Mouse (Mus musculus) stomach, postnatal 0 days (tissue): ENCODE data around the gene Lnx1.

Experiments used
- CTCF ChIP-seq: IDR thresholded peaks from 2 replicates; pipeline ENCODE4 v1.5.1; 2016; ENCODE audit warnings: antibody characterized with exemption, low read depth, mild to moderate bottlenecking, moderate library complexity
- EP300 ChIP-seq: optimal IDR thresholded peaks from 2 replicates; pipeline ENCODE3; 2016; ENCODE audit warnings: antibody characterized with exemption

GRCm38 (mm10) chr5:74662618-74663017 is 40.1 kb downstream of the Lnx1 start:
- TF ChIP-seq CTCF (no peak), EP300 (no peak)
